Mouse (Mus musculus): Measurements from ENCODE around the gene Grb2. TPM values are rescaled to one million over a fixed set of nuclear protein-coding genes. Genes with fewer than 3 reads are reported as not detected.

Grb2 gene
- polyA plus RNA-seq (2015; fragmentation: Nextera tagmentation; extraction: Ambion mirVana): 173 and 176 TPM in 2 replicates

DNA sequence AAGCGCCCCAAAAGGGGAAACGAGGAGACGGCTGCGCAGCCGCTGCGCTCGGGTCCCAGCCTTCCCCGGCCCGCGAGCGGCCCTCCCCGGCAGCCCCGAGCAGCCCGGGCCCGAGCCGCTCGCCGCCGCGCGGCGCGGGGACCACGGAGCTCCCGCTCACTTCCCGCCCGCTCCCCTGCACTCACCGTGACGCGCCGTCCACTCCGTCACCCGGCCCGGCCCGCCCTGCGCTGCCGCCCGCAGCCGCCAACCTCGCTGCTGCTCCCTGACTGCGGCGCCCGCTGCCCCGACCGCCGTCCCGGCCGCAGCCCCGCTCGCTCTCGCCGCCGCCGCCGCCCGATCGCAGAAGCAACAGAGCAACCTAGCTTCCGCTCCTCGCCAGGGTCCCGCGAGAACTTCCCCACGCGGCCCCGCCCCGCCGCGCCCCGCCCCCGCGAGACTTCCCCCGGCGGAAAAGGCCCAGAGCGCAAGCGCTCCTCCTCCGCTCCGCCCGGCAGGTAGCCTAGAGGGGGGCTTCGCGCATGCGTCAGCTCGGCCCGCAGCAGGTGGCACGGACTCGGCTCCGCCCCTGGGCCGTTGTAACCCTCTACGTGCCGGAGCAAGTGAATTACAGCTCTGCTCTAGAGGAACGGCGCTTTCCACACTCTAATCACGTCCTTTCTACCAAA, at the start of gene Grb2:
Grb2 (minus strand) TSS at position 389 of the 668 bp plus-strand sequence.
- peak within 1 kb of the TSS; percentile 92 for H3K9ac ChIP-seq
- H3K4me1 ChIP-seq: peaks cover 31% of the 10 kb centered on the region
- no peaks in the 10 kb centered on the region for H3K36me3 ChIP-seq (replicated peaks)
- ATAC-seq (replicated peaks): peak; percentile 93
- H3K4me2 ChIP-seq: peak within 1 kb of the TSS; percentile 84
- H3K9me3 ChIP-seq: no peaks in the 10 kb centered on the region
- WGBS: under 1% methylated on average over 68 of the region's 91 CpGs
- peak within 1 kb of the TSS; percentile 95 for H3K27ac ChIP-seq
- peak within 1 kb of the TSS; percentile 96 for H3K4me3 ChIP-seq
- H3K27me3 ChIP-seq (replicated peaks): no peaks in the 10 kb centered on the region

DNA sequence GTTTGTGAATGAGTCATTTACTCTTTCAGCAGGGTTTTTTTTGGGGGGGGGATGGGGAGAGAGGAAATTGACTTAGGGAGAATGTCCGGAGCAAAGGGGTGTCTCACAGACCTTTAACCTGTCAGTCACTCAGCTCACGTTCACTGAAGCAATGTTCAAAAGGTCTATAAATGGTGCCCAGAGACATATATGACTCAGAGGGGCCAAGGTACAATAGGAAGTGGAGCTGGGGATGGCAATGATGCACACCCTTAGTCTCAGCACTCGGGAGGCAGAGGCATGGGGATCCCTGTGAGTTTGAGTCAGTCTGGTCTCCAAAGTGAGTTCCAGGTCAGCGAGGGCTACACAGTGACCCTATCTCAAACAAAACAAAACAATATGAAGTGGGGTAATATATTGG, 45.1 kb upstream of the Grb2 start:
- no peak overlapping the region for H3K9ac ChIP-seq
- H3K4me1 ChIP-seq: peaks cover 4% of the 10 kb centered on the region; the same call in 1 of the 2 replicates
- no peak for ATAC-seq (replicated peaks)
- 83% methylated on average over 4 of the region's 4 CpGs for WGBS
- H3K27me3 ChIP-seq (replicated peaks): no peaks in the 10 kb centered on the region
- H3K9me3 ChIP-seq: no peaks in the 10 kb centered on the region
- no peak overlapping the region for H3K4me2 ChIP-seq
- no peak overlapping the region for H3K27ac ChIP-seq
- H3K4me3 ChIP-seq: no peak overlapping the region
- no peaks in the 10 kb centered on the region for H3K36me3 ChIP-seq (replicated peaks)

DNA sequence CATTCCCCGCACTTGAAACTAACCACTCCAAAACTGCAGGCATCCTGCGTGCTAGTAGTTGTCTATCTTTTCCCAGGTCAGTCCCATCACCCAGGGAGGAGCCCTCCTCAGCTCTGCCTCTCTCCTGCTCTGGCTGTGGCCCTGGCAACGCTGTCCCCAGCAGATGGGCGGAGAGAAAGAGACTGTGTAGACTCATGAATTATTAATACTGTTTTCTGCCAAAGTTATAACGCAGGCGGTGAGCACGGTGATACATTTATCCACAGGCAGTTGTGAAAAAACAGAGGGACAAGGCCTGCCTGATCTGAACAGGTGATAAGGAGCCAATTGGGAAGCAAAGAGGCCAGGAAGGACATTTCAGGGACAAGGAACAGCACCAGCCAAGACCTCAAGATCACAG, 44.3 kb upstream of the Grb2 start:
- no peak for ATAC-seq (replicated peaks)
- Histone ChIP-seq H3K4me1 (peaks cover 4% of the 10 kb centered on the region), H3K27ac (no peak overlapping the region)

GRCm38 (mm10) chr11:115751725-115752124, 43.3 kb upstream of the Grb2 start:
- Histone ChIP-seq H3K4me3 (no peak overlapping the region), H3K27me3 (replicated peaks) (no peaks in the 10 kb centered on the region), H3K27ac (no peak overlapping the region), H3K36me3 (replicated peaks) (no peaks in the 10 kb centered on the region), H3K9me3 (no peaks in the 10 kb centered on the region), H3K4me1 (peaks cover 9% of the 10 kb centered on the region), H3K4me2 (no peak overlapping the region), H3K9ac (no peak overlapping the region)
- ATAC-seq (replicated peaks): no peak
- 69% methylated on average over 2 of the region's 2 CpGs for WGBS

More for the DNA sequence above, 44.3 kb upstream of the Grb2 start:
- H3K9me3 ChIP-seq: no peaks in the 10 kb centered on the region
- no peaks in the 10 kb centered on the region for H3K36me3 ChIP-seq (replicated peaks)
- H3K4me3 ChIP-seq: no peak overlapping the region
- no peak overlapping the region for H3K4me2 ChIP-seq
- WGBS: 30% methylated on average over 7 of the region's 7 CpGs
- no peaks in the 10 kb centered on the region for H3K27me3 ChIP-seq (replicated peaks)
- H3K9ac ChIP-seq: no peak overlapping the region

DNA sequence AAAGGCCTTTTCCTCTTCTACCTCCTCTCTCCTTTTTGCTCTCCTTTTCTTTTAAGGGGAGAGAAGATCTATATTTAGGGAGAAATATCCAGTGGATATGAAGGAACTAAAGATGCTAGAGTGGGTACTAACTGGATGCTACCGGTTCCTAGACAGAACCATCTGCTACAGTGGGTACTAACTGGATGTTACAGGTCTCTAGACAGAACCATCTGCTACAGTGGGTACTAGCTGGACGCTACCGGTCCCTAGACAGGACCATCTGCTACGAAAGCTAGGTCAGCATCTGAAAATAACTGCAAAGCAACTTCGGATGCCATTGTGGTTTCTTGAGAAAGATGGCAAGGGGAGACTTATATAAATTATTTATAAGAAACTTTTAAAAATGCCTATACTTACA, 41.4 kb upstream of the Grb2 start:
- 87% methylated on average over 5 of the region's 5 CpGs for WGBS

GRCm38 (mm10) chr11:115747351-115747750, 39.0 kb upstream of the Grb2 start:
- no peaks in the 10 kb centered on the region for H3K9me3 ChIP-seq
- WGBS: 9% methylated on average over 10 of the region's 15 CpGs
- H3K27me3 ChIP-seq (replicated peaks): no peaks in the 10 kb centered on the region
- H3K4me3 ChIP-seq: peak overlapping the region; percentile 21
- no peak for ATAC-seq (replicated peaks)
- no peak overlapping the region for H3K9ac ChIP-seq
- H3K27ac ChIP-seq: no peak overlapping the region
- peaks cover 5% of the 10 kb centered on the region; the same call in 1 of the 2 replicates for H3K4me1 ChIP-seq
- no peaks in the 10 kb centered on the region for H3K36me3 ChIP-seq (replicated peaks)
- H3K4me2 ChIP-seq: peak overlapping the region; percentile 44

More for the DNA sequence above, 41.4 kb upstream of the Grb2 start:
- Histone ChIP-seq H3K27ac (no peak overlapping the region), H3K27me3 (replicated peaks) (no peaks in the 10 kb centered on the region), H3K36me3 (replicated peaks) (no peaks in the 10 kb centered on the region), H3K4me3 (no peak overlapping the region), H3K4me2 (no peak overlapping the region), H3K9ac (no peak overlapping the region), H3K4me1 (peaks cover 9% of the 10 kb centered on the region), H3K9me3 (no peaks in the 10 kb centered on the region)
- ATAC-seq (replicated peaks): no peak

- Histone ChIP-seq H3K4me2 (peak overlapping the region; percentile 44; the same call in 1 of the 2 replicates), H3K36me3 (replicated peaks) (no peaks in the 10 kb centered on the region), H3K9me3 (no peaks in the 10 kb centered on the region), H3K27me3 (replicated peaks) (no peaks in the 10 kb centered on the region), H3K9ac (no peak overlapping the region), H3K4me3 (peak overlapping the region; percentile 21), H3K4me1 (peaks cover 5% of the 10 kb centered on the region; the same call in 1 of the 2 replicates), H3K27ac (no peak overlapping the region)
- 48% methylated on average over 8 of the region's 8 CpGs for WGBS
- no peak for ATAC-seq (replicated peaks)
Observed at GRCm38 (mm10) chr11:115746762-115747161, 38.4 kb upstream of the Grb2 start.

- H3K27me3 ChIP-seq (replicated peaks): no peaks in the 10 kb centered on the region
- no peaks in the 10 kb centered on the region for H3K36me3 ChIP-seq (replicated peaks)
- H3K4me2 ChIP-seq: no peak overlapping the region
- H3K4me1 ChIP-seq: peaks cover 5% of the 10 kb centered on the region; the same call in 1 of the 2 replicates
- H3K9ac ChIP-seq: no peak overlapping the region
- no peaks in the 10 kb centered on the region for H3K9me3 ChIP-seq
- no peak for ATAC-seq (replicated peaks)
- 79% methylated on average over 1 of the region's 1 CpGs for WGBS
- H3K4me3 ChIP-seq: no peak overlapping the region
- H3K27ac ChIP-seq: no peak overlapping the region
Observed at GRCm38 (mm10) chr11:115746109-115746508, 37.7 kb upstream of the Grb2 start.

- no peak for ATAC-seq (replicated peaks)
- Histone ChIP-seq H3K9ac (no peak overlapping the region), H3K4me2 (no peak overlapping the region)
Observed at GRCm38 (mm10) chr11:115744385-115744784, 36.0 kb upstream of the Grb2 start.

GRCm38 (mm10) chr11:115742926-115743325, 34.5 kb upstream of the Grb2 start:
- Histone ChIP-seq H3K9me3 (no peaks in the 10 kb centered on the region), H3K4me3 (no peak overlapping the region), H3K9ac (no peak overlapping the region), H3K4me1 (peaks cover 5% of the 10 kb centered on the region; the same call in 1 of the 2 replicates), H3K27ac (no peak overlapping the region), H3K27me3 (replicated peaks) (no peaks in the 10 kb centered on the region), H3K4me2 (no peak overlapping the region), H3K36me3 (replicated peaks) (no peaks in the 10 kb centered on the region)
- no peak for ATAC-seq (replicated peaks)
- 89% methylated on average over 9 of the region's 9 CpGs for WGBS

More at GRCm38 (mm10) chr11:115744385-115744784, 36.0 kb upstream of the Grb2 start:
- Histone ChIP-seq H3K27ac (no peak overlapping the region), H3K27me3 (replicated peaks) (no peaks in the 10 kb centered on the region), H3K9me3 (no peaks in the 10 kb centered on the region), H3K36me3 (replicated peaks) (no peaks in the 10 kb centered on the region), H3K4me3 (no peak overlapping the region), H3K4me1 (peaks cover 5% of the 10 kb centered on the region; the same call in 1 of the 2 replicates)
- 93% methylated on average over 5 of the region's 5 CpGs for WGBS

- Histone ChIP-seq H3K27ac (no peak overlapping the region), H3K9ac (no peak overlapping the region), H3K27me3 (replicated peaks) (no peaks in the 10 kb centered on the region), H3K4me3 (no peak overlapping the region), H3K4me1 (no peaks in the 10 kb centered on the region), H3K4me2 (no peak overlapping the region), H3K36me3 (replicated peaks) (no peaks in the 10 kb centered on the region), H3K9me3 (no peaks in the 10 kb centered on the region)
- WGBS: 90% methylated on average over 11 of the region's 11 CpGs
- no peak for ATAC-seq (replicated peaks)
Observed at GRCm38 (mm10) chr11:115741070-115741469, 32.7 kb upstream of the Grb2 start.

DNA sequence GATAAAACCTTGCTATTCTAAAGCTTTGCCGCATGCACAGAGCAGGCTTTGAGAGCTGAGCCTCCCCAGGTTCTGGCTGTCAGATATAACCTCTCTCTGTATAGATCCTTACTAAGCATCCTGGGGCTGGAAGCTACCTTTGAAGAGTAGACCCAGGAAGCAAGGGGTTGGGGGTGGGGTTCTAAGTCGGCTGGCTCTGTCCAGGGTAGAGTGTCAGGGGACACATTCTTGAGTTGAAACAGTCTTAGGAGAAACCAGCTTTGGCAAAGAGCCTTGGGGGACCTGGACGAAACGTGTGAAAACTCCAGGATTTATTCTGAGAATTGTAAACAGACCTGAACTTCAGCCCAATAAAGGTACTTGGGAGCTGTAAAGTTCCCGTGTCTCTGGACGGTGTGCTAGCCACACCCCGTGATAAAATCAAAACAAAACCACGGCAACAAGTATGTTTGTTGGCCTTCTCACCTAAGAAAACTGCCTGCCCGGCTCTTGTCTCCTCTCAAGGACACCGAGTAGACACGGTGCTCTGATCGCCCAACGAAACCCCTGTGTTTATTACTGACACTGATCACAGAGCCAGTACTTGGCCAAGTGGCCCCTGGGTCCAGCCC, 30.0 kb upstream of the Grb2 start:
- ATAC-seq (replicated peaks): no peak
- H3K4me1 ChIP-seq: no peaks in the 10 kb centered on the region
- H3K9ac ChIP-seq: no peak overlapping the region
- 51% methylated on average over 13 of the region's 13 CpGs for WGBS
- H3K27me3 ChIP-seq (replicated peaks): no peaks in the 10 kb centered on the region
- H3K4me2 ChIP-seq: no peak overlapping the region
- H3K4me3 ChIP-seq: no peak overlapping the region
- H3K36me3 ChIP-seq (replicated peaks): no peaks in the 10 kb centered on the region
- no peaks in the 10 kb centered on the region for H3K9me3 ChIP-seq
- H3K27ac ChIP-seq: no peak overlapping the region
